Mouse (Mus musculus) cerebellum, postnatal 25 days (tissue): ENCODE results near the gene Usp7.

Experiments
- DNase-seq, 2 experiments: peaks; one replicate each; pipeline ENCODE4 v3.0.0; 2021; ENCODE audit warnings: mixed read lengths in 2 of 2

The Usp7 gene

GRCm38 (mm10) chr16:8715513-8716080, 76.5 kb downstream of the Usp7 start:
- DNase-seq: no peak

GRCm38 (mm10) chr16:8714851-8715250, 77.3 kb downstream of the Usp7 start:
- no peak for DNase-seq

- DNase-seq: peak in 1 of 2 experiments; percentile 49
Observed at GRCm38 (mm10) chr16:8711998-8712397, 80.1 kb downstream of the Usp7 start.

- peak in 1 of 2 experiments; percentile 54 for DNase-seq
Observed at GRCm38 (mm10) chr16:8700586-8700985, 91.5 kb downstream of the Usp7 start.

GRCm38 (mm10) chr16:8699556-8699955, 92.6 kb downstream of the Usp7 start:
- DNase-seq: no peak

- DNase-seq: peak; percentile 56 to 62
Observed at GRCm38 (mm10) chr16:8691206-8691605, 100.9 kb downstream of the Usp7 start.

- DNase-seq: peak; percentile 94 to 95
Observed at GRCm38 (mm10) chr16:8689979-8690656, 102.0 kb downstream of the Usp7 start.

GRCm38 (mm10) chr16:8687559-8688112, 104.5 kb downstream of the Usp7 start:
- peak in 1 of 2 experiments; percentile 15 for DNase-seq

- DNase-seq: no peak
Observed at GRCm38 (mm10) chr16:8686871-8687535, 105.1 kb downstream of the Usp7 start.

- peak; percentile 78 to 86 for DNase-seq
Observed at GRCm38 (mm10) chr16:8686121-8686870, 105.8 kb downstream of the Usp7 start.

GRCm38 (mm10) chr16:8685087-8685486, 107.0 kb downstream of the Usp7 start:
- DNase-seq: peak; percentile 79 to 87

- DNase-seq: no peak
Observed at GRCm38 (mm10) chr16:8680470-8680869, 111.6 kb downstream of the Usp7 start, which contains the start of gene Gm5767. TSS of gene Gm5767 (plus strand) at chr16:8680770.

GRCm38 (mm10) chr16:8679780-8680179, 112.3 kb downstream of the Usp7 start:
- DNase-seq: no peak

- no peak for DNase-seq
Observed at GRCm38 (mm10) chr16:8678676-8679075, 113.4 kb downstream of the Usp7 start.

GRCm38 (mm10) chr16:8678035-8678434, 114.1 kb downstream of the Usp7 start:
- no peak for DNase-seq

- DNase-seq: peak; percentile 64 to 72
Observed at GRCm38 (mm10) chr16:8676800-8677199, 115.3 kb downstream of the Usp7 start.

- DNase-seq: no peak
Observed at GRCm38 (mm10) chr16:8676228-8676627, 115.9 kb downstream of the Usp7 start.

GRCm38 (mm10) chr16:8675559-8675958, 116.5 kb downstream of the Usp7 start:
- DNase-seq: no peak

GRCm38 (mm10) chr16:8674165-8674564, 117.9 kb downstream of the Usp7 start:
- peak in 1 of 2 experiments; percentile 38 for DNase-seq

GRCm38 (mm10) chr16:8673343-8673742, 118.8 kb downstream of the Usp7 start:
- no peak for DNase-seq

GRCm38 (mm10) chr16:8672811-8673210, 119.3 kb downstream of the Usp7 start:
- DNase-seq: no peak

GRCm38 (mm10) chr16:8672350-8672687, 119.8 kb downstream of the Usp7 start:
- DNase-seq: no peak
